Mouse (Mus musculus) frontal cortex, postnatal 36 days (tissue): ENCODE data around the gene Cox6a1.

Experiments
- DNase-seq, 2 experiments: peaks; one replicate each; pipeline ENCODE4 v3.0.0; 2022; ENCODE audit warnings: low spot score in 2 of 2

The Cox6a1 gene

GRCm38 (mm10) chr5:115300792-115301614, 47.8 kb downstream of the Cox6a1 start, which contains the start of gene Dynll1:
TSS of gene Dynll1 (minus strand) at chr5:115300999.
- DNase-seq, result peak; percentile 100

- peak; percentile 60 for DNase-seq
Measured at GRCm38 (mm10) chr5:115300035-115300744, 48.6 kb downstream of the Cox6a1 start.

- no peak for DNase-seq
Measured at GRCm38 (mm10) chr5:115296347-115296746, 52.4 kb downstream of the Cox6a1 start.
